Mouse (Mus musculus) heart, adult 2 months (tissue): ENCODE measurements around the gene Rab3ip. TPM values are rescaled to one million over a fixed set of nuclear protein-coding genes. Genes with fewer than 3 reads are reported as not detected.

Source experiments
- DNase-seq, 2 experiments: peaks; one replicate each; pipeline ENCODE4 v3.0.0; 2021
- H3K27ac ChIP-seq: fragments of 200-600 bp; 2 replicates; pipeline ENCODE4 v1.8.1; 2022
- H3K27me3 ChIP-seq: fragments of 200-500 bp; 2 replicates; pipeline ENCODE4 v1.6.1; 2012; ENCODE audit warnings: mild to moderate bottlenecking, low read length, inconsistent platforms, mixed read lengths; ENCODE audit not compliant: control insufficient read depth, insufficient read depth
- H3K36me3 ChIP-seq: fragments of 200-500 bp; 2 replicates; pipeline ENCODE4 v1.6.1; 2012; ENCODE audit warnings: low read length, inconsistent platforms; ENCODE audit not compliant: control insufficient read depth, insufficient read depth
- H3K4me1 ChIP-seq: fragments of 200-500 bp; 2 replicates; pipeline ENCODE4 v1.6.1; 2011; ENCODE audit warnings: low read length; ENCODE audit not compliant: control insufficient read depth, insufficient read depth
- H3K4me3 ChIP-seq: fragments of 200-600 bp; 2 replicates; pipeline ENCODE4 v1.8.1; 2022
- H3K79me2 ChIP-seq: fragments of 200-500 bp; replicated peaks from 2 replicates; pipeline ENCODE4 v1.6.1; 2012; ENCODE audit warnings: mild to moderate bottlenecking, inconsistent platforms, low read length, moderate library complexity, mixed read lengths; ENCODE audit not compliant: control insufficient read depth, insufficient read depth
- H3K9ac ChIP-seq: fragments of 200-500 bp; 2 replicates; pipeline ENCODE4 v1.6.1; 2012; ENCODE audit warnings: low read depth, mild to moderate bottlenecking, control low read depth, inconsistent platforms, low read length, mixed read lengths
- CTCF ChIP-seq: fragments of 200-600 bp; IDR thresholded peaks from 2 replicates; pipeline ENCODE4 v1.8.1; 2022; ENCODE audit warnings: antibody characterized with exemption, mild to moderate bottlenecking, moderate library complexity
- EP300 ChIP-seq: fragments of 200-500 bp; IDR thresholded peaks from 2 replicates; pipeline ENCODE4 v1.6.1; 2011; ENCODE audit warnings: low read depth, low read length, control low read depth; ENCODE audit not compliant: insufficient read depth
- POLR2A ChIP-seq: fragments of 200-500 bp; IDR thresholded peaks from 2 replicates; pipeline ENCODE4 v1.6.1; 2011; ENCODE audit warnings: mild to moderate bottlenecking, low read depth, low read length, control low read depth; ENCODE audit not compliant: insufficient read depth
- WGBS: fragments of 180-500 bp; shearing (Covaris S2); methylation state at CpG from one replicate; pipeline ENCODE4 v1.1.7; 2018; 5-methylcytosine and 5-hydroxymethylcytosine counted together
- intact Hi-C: fragments of 180-260 bp; cut with DNase I; formaldehyde crosslinking; loops from one replicate; pipeline ENCODE4 v1.15.1; 2025
- polyA plus RNA-seq: library from polyadenylated mRNA; depleted of rRNA; stranded (reverse); fragments of >200 nt; gene quantifications from 2 replicates; pipeline ENCODE4 v1.2.3, GENCODE M21; 2012
- total RNA-seq, 2 experiments: library from RNA; stranded (reverse); gene quantifications; 2 replicates each; pipeline ENCODE4 v1.2.3; 2021

Rab3ip gene
- total and polyA plus RNA-seq, 3 experiments: 80.3 to 168 (median 100) TPM

DNA sequence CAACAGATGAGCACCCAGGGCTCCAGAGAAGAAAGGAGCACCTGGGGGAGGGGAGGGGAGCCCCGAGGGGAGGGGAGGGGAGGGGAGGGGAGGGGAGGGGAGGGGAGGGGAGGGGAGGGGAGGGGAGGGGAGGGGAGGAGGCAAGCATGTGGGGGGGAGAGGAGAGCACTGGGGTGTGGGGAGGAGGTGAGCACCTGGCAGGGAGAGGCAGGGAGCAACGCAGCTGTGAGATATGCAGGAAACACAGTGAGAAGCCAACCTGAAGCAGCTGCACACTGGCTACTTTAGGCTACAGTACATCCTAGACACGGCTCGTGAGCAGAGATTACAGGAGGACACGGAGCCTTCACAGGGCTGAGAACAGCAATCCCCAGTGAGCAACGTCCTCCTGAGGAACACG, 19.6 kb downstream of the Rab3ip start:
- Histone ChIP-seq H3K4me1 (no peaks in the 10 kb centered on the region), H3K9ac (no peak overlapping the region), H3K36me3 (no peaks in the 10 kb centered on the region), H3K27ac (no peak overlapping the region), H3K27me3 (no peaks in the 10 kb centered on the region), H3K79me2 (no peaks in the 10 kb centered on the region), H3K4me3 (no peak overlapping the region)
- intact Hi-C loops: no loop called here
- no peak for TF ChIP-seq CTCF
- no peak for TF ChIP-seq POLR2A
- TF ChIP-seq EP300: no peak
- no peak for DNase-seq
- 55% methylated on average over 6 of the region's 7 CpGs for WGBS

DNA sequence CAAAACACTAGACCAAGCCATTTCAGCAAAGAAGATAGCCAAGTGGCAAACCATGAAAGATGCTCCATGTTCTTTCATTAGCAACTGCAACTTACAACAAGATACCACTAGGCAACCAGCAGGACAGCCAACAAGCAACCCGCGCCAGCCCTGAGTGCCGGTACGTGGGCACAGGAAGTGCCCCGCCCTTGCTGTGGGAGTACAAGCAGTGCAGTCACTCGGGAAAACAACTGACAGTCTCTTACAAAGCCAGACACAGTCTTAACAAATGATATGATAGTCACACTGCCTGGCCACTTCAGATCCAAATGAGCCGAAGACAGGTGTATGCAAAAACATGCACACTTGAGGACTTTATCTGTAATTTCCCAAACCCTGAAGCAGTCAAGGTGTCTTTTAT, 20.1 kb downstream of the Rab3ip start:
- DNase-seq: peak in 1 of 2 experiments; percentile 40
- no peak overlapping the region for H3K27ac ChIP-seq
- no peaks in the 10 kb centered on the region for H3K4me1 ChIP-seq
- H3K79me2 ChIP-seq: no peaks in the 10 kb centered on the region
- intact Hi-C loops: no loop called here
- 43% methylated on average over 7 of the region's 7 CpGs for WGBS
- H3K27me3 ChIP-seq: no peaks in the 10 kb centered on the region
- H3K4me3 ChIP-seq: no peak overlapping the region
- no peak overlapping the region for H3K9ac ChIP-seq
- no peaks in the 10 kb centered on the region for H3K36me3 ChIP-seq
- TF ChIP-seq POLR2A (no peak), EP300 (no peak), CTCF (0 out of 2 replicates have a peak, but pooled peaks have one; percentile 1)

DNA sequence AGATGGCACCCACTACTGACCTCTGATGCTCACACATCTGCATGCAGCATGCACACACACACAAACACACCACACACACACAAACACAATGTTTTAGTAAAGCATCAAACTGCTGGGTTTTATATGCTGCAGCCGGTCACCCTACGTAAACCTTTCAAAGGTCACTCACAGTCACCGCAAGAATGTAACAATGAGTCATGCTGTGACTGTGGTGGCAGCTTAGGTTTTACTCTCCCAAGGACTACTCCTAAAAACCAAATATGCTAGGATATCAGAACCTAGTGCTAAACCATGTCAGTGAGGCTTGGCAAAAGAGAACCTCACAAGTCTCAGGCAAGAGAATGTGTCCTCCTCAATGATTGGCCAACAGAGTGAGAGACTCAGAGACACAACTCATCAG, 21.7 kb downstream of the Rab3ip start:
- intact Hi-C loops: no loop called here
- no peak overlapping the region for H3K4me3 ChIP-seq
- H3K27me3 ChIP-seq: no peaks in the 10 kb centered on the region
- TF ChIP-seq POLR2A (no peak), EP300 (no peak)
- H3K27ac ChIP-seq: no peak overlapping the region
- DNase-seq: no peak
- H3K9ac ChIP-seq: no peak overlapping the region
- no peaks in the 10 kb centered on the region for H3K36me3 ChIP-seq
- H3K4me1 ChIP-seq: no peaks in the 10 kb centered on the region
- no peaks in the 10 kb centered on the region for H3K79me2 ChIP-seq
- 87% methylated on average over 3 of the region's 3 CpGs for WGBS

DNA sequence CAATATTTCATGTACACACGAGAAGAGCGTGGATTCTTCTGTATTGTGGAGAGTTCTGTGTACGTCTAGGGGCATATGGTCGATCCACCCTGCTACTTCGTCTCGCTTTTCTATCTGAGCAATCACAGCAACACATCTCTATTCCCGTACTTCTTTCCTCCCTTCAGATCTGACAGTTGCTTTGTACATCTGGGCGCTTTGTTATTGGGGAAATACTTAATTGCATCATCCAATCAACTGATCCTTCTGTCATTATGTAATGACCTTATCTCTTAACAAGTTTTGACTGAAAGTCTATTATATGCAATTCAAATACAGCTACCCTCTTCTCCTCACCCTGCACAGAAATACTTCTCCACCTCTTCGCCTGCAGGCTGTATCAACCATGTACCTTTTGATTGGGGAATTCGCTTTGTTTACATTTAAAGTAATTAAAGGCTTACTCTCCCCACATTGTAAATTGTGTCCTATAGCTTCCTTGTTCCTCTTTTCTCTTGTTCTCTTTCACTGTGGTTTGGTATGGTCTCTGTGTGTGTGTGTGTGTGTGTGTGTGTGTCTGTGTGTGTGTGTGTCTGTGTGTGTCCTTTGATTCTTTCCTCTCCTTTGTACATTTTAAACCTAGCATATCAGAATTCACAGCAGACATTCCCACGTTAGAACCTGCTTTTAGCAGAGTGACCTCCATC, 24.0 kb downstream of the Rab3ip start:
- intact Hi-C loops: no loop called here
- WGBS: 89% methylated on average over 11 of the region's 11 CpGs
- no peak for DNase-seq
- H3K9ac ChIP-seq: no peak overlapping the region
- no peaks in the 10 kb centered on the region for H3K27me3 ChIP-seq
- H3K4me3 ChIP-seq: no peak overlapping the region
- TF ChIP-seq CTCF: no peak
- TF ChIP-seq POLR2A: no peak
- no peak for TF ChIP-seq EP300
- no peaks in the 10 kb centered on the region for H3K4me1 ChIP-seq
- no peaks in the 10 kb centered on the region for H3K79me2 ChIP-seq
- H3K36me3 ChIP-seq: no peaks in the 10 kb centered on the region
- no peak overlapping the region for H3K27ac ChIP-seq

DNA sequence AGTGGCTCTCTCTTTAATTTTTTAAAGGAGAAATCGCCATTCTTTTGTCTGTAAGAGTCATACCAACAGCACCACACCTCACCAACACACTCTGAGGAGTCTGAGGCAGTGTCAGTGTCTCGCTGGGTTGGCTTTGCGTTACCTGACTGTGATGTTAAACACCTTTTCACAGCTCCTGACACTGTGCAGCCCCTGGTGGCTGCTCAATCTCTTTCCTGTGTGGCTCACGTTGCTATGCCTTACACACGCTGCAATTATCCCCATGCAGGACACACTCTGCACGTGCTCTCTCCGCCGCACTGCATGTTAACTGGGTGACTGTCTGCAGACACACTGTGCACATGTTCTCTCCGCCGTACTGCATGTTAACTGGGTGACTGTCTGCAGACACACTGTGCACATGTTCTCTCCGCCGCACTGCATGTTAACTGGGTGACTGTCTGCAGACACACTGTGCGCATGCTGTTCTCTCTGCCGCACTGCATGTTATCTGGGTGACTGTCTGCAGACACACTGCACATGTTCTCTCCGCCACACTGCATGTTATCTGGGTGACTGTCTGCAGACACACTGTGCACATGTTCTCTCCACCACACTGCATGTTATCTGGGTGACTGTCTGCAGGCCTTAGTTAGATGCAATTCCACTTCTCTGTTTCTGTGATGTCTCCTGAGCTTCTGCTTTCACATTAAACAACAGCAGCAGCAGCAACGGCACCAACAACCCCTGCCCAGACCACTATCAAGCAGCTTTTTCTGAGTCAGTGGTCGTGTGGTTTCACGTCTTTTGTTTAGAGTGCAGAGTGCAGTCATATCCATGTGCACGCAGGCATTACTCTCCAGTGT, 26.7 kb downstream of the Rab3ip start:
- TF ChIP-seq EP300 (no peak), POLR2A (no peak), CTCF (no peak)
- H3K4me1 ChIP-seq: no peaks in the 10 kb centered on the region
- intact Hi-C loops: no loop called here
- no peak overlapping the region for H3K27ac ChIP-seq
- 91% methylated on average over 19 of the region's 19 CpGs for WGBS
- H3K4me3 ChIP-seq: no peak overlapping the region
- H3K9ac ChIP-seq: no peak overlapping the region
- no peaks in the 10 kb centered on the region for H3K79me2 ChIP-seq
- no peaks in the 10 kb centered on the region for H3K36me3 ChIP-seq
- no peaks in the 10 kb centered on the region for H3K27me3 ChIP-seq
- DNase-seq: no peak

DNA sequence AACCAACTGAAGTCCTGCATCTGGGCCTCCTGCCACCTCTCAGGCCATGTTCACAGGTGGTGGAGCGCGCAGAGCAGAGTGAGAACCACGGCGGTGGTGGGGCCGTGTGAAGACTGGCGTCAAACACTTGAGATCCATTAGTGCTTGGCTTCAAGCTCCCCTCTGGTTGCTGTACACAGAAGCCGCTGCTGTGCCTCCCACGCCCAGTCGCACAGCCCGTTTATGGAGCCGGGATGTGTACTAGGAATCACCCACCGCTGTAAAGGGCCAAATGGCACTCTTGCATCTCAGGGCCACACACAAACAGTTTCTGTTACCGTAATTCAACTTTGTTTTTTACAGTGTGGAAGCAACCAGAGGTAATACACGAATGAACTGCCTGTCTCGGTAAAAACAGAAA, 28.4 kb downstream of the Rab3ip start:
- 89% methylated on average over 15 of the region's 15 CpGs for WGBS

More for the DNA sequence above, 28.4 kb downstream of the Rab3ip start:
- intact Hi-C loops: no loop called here
- H3K27ac ChIP-seq: no peak overlapping the region
- H3K79me2 ChIP-seq: no peaks in the 10 kb centered on the region
- TF ChIP-seq POLR2A: no peak
- no peak for TF ChIP-seq EP300
- no peak for TF ChIP-seq CTCF
- H3K4me3 ChIP-seq: no peak overlapping the region
- no peaks in the 10 kb centered on the region for H3K36me3 ChIP-seq
- no peaks in the 10 kb centered on the region for H3K27me3 ChIP-seq
- no peaks in the 10 kb centered on the region for H3K4me1 ChIP-seq
- DNase-seq: no peak
- no peak overlapping the region for H3K9ac ChIP-seq
